In the genomic region with DNA sequence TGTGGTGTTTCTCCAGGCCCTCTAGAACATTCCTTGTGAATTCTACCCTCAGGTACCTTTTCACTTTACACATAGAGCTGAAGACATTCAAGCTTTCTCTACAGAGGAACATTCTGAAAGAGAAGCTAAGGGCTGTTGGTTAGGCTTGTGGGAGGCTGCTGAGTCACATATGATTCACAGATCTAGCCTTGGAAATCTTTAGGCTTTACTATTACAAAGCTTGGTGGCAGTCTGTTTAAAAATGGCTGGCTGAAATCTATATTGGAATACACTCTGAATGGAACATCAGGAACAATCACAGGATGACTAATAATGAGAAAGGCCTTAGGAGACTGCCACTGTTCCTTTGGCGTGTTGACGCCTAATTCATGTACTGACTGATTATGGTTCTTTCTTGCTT, we compare ENCODE assay signal across 20 mouse cellular contexts.
DNase-seq lines count a peak whose midpoint lies in the region; ATAC-seq and TF ChIP-seq lines count a peak whose summit lies in the region.
"Had no signal": no experiment of that assay in that cellular context is flagged by ENCODE, and none has a peak within 500 bp of the region (broad histone marks: within the 10 kb centered on the region; RNA-seq: fewer than 3 reads in every experiment).

No protein-coding gene starts in this region.

- peaks cover 40% of the 10 kb centered on the region for H3K4me1 ChIP-seq in midbrain, embryonic 13.5 days (replicated peaks)
- peaks cover 26% of the 10 kb centered on the region for H3K4me1 ChIP-seq in midbrain, embryonic 15.5 days

- peaks cover 29% of the 10 kb centered on the region for H3K79me2 ChIP-seq in myocyte (ENCODE audit: control insufficient read depth, insufficient read depth)

- H3K27me3 ChIP-seq in midbrain, embryonic 13.5 days = peaks cover 33% of the 10 kb centered on the region
- 0 out of 2 replicates have a peak, but pooled peaks cover 2% of the 10 kb centered on the region for H3K27me3 ChIP-seq in midbrain, embryonic 15.5 days (replicated peaks)
- H3K27me3 ChIP-seq in myocyte (ENCODE audit: control insufficient read depth, insufficient read depth, insufficient read length) = no peaks in the 10 kb centered on the region

- H3K9me3 ChIP-seq in midbrain, embryonic 13.5 days = no peaks in the 10 kb centered on the region
- H3K9me3 ChIP-seq in midbrain, embryonic 15.5 days = no peaks in the 10 kb centered on the region
- H3K9me3 ChIP-seq: G1E; midbrain, embryonic 10.5 days had no signal

- H3K4me2 ChIP-seq in midbrain, embryonic 13.5 days (replicated peaks) = no peak overlapping the region
- no peak overlapping the region for H3K4me2 ChIP-seq in midbrain, embryonic 15.5 days
- H3K4me2 ChIP-seq in myocyte (ENCODE audit: low read depth) = peak overlapping the region; percentile 58
- H3K4me2 ChIP-seq: heart, embryonic 11.5 days had no signal

- H3K36me3 ChIP-seq in midbrain, embryonic 13.5 days = no peaks in the 10 kb centered on the region
- H3K36me3 ChIP-seq in midbrain, embryonic 15.5 days (replicated peaks) = no peaks in the 10 kb centered on the region
- no peaks in the 10 kb centered on the region for H3K36me3 ChIP-seq in myocyte (ENCODE audit: control insufficient read depth, insufficient read depth)
- H3K36me3 ChIP-seq: G1E; midbrain, embryonic 10.5 days had no signal

- ATAC-seq in midbrain, embryonic 13.5 days = no peak
- ATAC-seq in midbrain, embryonic 15.5 days (replicated peaks) = no peak
- ATAC-seq: CD4-positive, CD25-positive, alpha-beta regulatory T cell, adult 4 months; forebrain, postnatal 0 days had no signal

- peak overlapping the region; percentile 31; the same call in 1 of the 2 replicates for H3K27ac ChIP-seq in midbrain, embryonic 13.5 days
- no peak overlapping the region for H3K27ac ChIP-seq in midbrain, embryonic 15.5 days
- H3K27ac ChIP-seq: midbrain, embryonic 10.5 days had no signal

- no peak overlapping the region for H3K9ac ChIP-seq in midbrain, embryonic 13.5 days (replicated peaks)
- no peak overlapping the region for H3K9ac ChIP-seq in midbrain, embryonic 15.5 days
- H3K9ac ChIP-seq: forebrain, postnatal 0 days had no signal

- DNase-seq in frontal cortex, postnatal 36 days (ENCODE audit: low spot score in 2 of 2) = peak; percentile 32 to 57
- no peak for DNase-seq in frontal cortex, postnatal 25 days (ENCODE audit: low spot score in 2 of 2)
- peak; percentile 70 for DNase-seq in NIH3T3 (ENCODE audit: low read depth)
- DNase-seq in spleen, adult 12 weeks (ENCODE audit: low spot score) = no peak
- no peak for DNase-seq in spleen, postnatal 36 days (ENCODE audit: low spot score in 2 of 2)
- DNase-seq: adrenal gland, postnatal 10 days; cerebellum, adult 8-10 months; forebrain, postnatal 0 days; heart, postnatal 4 days; kidney, adult 2 months; layer of hippocampus, postnatal 36 days; lung, adult 18-20 months; thymus, postnatal 4 days had no signal

- no peak for TF ChIP-seq POLR2A in myocyte (IDR thresholded peaks at IDR 0.05; ENCODE audit: insufficient read length, low read depth)

- 76% methylated on average over 2 of the region's 2 CpGs for WGBS in midbrain, embryonic 13.5 days
- 63% methylated on average over 2 of the region's 2 CpGs for WGBS in midbrain, embryonic 15.5 days

- no peak overlapping the region for H3K4me3 ChIP-seq in midbrain, embryonic 13.5 days (replicated peaks)
- H3K4me3 ChIP-seq in midbrain, embryonic 15.5 days = no peak overlapping the region
- H3K4me3 ChIP-seq in myocyte = no peak overlapping the region
- H3K4me3 ChIP-seq: midbrain, embryonic 10.5 days had no signal

- H3ac ChIP-seq in myocyte (ENCODE audit: control insufficient read depth, insufficient read length) = no peak overlapping the region

TF ChIP-seq in myocyte, 11 proteins besides CTCF, POLR2A, EP300 and RAD21:
- TF ChIP-seq POLR2AphosphoS2 (IDR thresholded peaks at IDR 0.05; ENCODE audit: insufficient read length, low read depth) (no peak), TCF3 (IDR thresholded peaks at IDR 0.05; ENCODE audit: insufficient read length, low read depth) (no peak), E2F4 (IDR thresholded peaks at IDR 0.05; ENCODE audit: insufficient read depth) (no peak), MAX (IDR thresholded peaks at IDR 0.05; ENCODE audit: low read depth) (no peak), MYOD1 (IDR thresholded peaks at IDR 0.05; ENCODE audit: control insufficient read depth in 1 of 3, insufficient read length in 2 of 3, low read depth in 2 of 3) (no peak), TCF12 (IDR thresholded peaks at IDR 0.05; ENCODE audit: insufficient read depth, poor library complexity, severe bottlenecking) (no peak), USF1 (IDR thresholded peaks at IDR 0.05; ENCODE audit: low read depth) (no peak), MYOG (IDR thresholded peaks at IDR 0.05; ENCODE audit: control insufficient read depth in 1 of 3, insufficient read depth in 1 of 3, insufficient read length in 2 of 3, low read depth in 2 of 3) (no peak), CEBPB (IDR thresholded peaks at IDR 0.05; ENCODE audit: insufficient read depth, poor library complexity, severe bottlenecking) (no peak), SRF (IDR thresholded peaks at IDR 0.05; ENCODE audit: control insufficient read depth, insufficient read length, low read depth) (no peak), REST (IDR thresholded peaks at IDR 0.05; ENCODE audit: insufficient read depth, insufficient read length) (no peak)
TF ChIP-seq in myocyte: peak in this region for 0.

Comparison
In these comparisons a context has a peak if more than half of its experiments do, and no peak if none do; other contexts are left out.
1. DNase-seq: peak in frontal cortex, postnatal 36 days (2 of 2) and NIH3T3 (single experiment); none in frontal cortex, postnatal 25 days (0 of 2), spleen, adult 12 weeks (single experiment) and spleen, postnatal 36 days (0 of 2).